9 mouse cellular contexts compared by ENCODE assay signal in genomic region chr1:40768606-40769005, GRCm38 (mm10). TPM values are rescaled to one million over a fixed set of nuclear protein-coding genes. Genes with fewer than 3 reads are reported as not detected.
DNase-seq lines count a peak whose midpoint lies in the region; ATAC-seq and TF ChIP-seq lines count a peak whose summit lies in the region.
"Had no signal": no experiment of that assay in that cellular context is flagged by ENCODE, and none has a peak within 500 bp of the region (broad histone marks: within the 10 kb centered on the region; RNA-seq: fewer than 3 reads in every experiment).

No protein-coding gene starts in this region.

- H3K4me2 ChIP-seq in kidney, embryonic 16.5 days (replicated peaks; ENCODE audit: low read depth, low read length): no peak overlapping the region

- ATAC-seq in kidney, embryonic 16.5 days (ENCODE audit: low FRiP score, low TSS enrichment): no peak
- peak; percentile 90 for ATAC-seq in frontal cortex, adult (ENCODE audit: low TSS enrichment)
- ATAC-seq in inflammation-experienced regulatory T-cells, adult 6 months: no peak

- H3K36me3 ChIP-seq in kidney, embryonic 16.5 days (ENCODE audit: insufficient read depth, low read length): no peaks in the 10 kb centered on the region
- H3K36me3 ChIP-seq in ES-Bruce4 (ENCODE audit: control insufficient read depth, insufficient read depth, low read length, poor library complexity, severe bottlenecking): no peaks in the 10 kb centered on the region

- H3K27ac ChIP-seq in kidney, embryonic 16.5 days (ENCODE audit: low read length): no peak overlapping the region
- no peak overlapping the region for H3K27ac ChIP-seq in ES-Bruce4 (ENCODE audit: insufficient read depth, low read length)

- TF ChIP-seq CTCF in ES-Bruce4 (IDR thresholded peaks at IDR 0.05; ENCODE audit: low read depth, low read length): peak; percentile 61

- DNase-seq in kidney, adult 11 months: peak; percentile 61
- peak; percentile 38 for DNase-seq in adrenal gland, postnatal 25 days
- peak; percentile 73 to 85 for DNase-seq in kidney, postnatal 36 days
- peak; percentile 47 for DNase-seq in lung, postnatal 36 days

- no peak overlapping the region for H3K9ac ChIP-seq in kidney, embryonic 16.5 days (replicated peaks; ENCODE audit: low read length)
- no peak overlapping the region for H3K9ac ChIP-seq in ES-Bruce4 (ENCODE audit: low read depth, poor library complexity, severe bottlenecking)

- H3K4me3 ChIP-seq in kidney, embryonic 16.5 days (ENCODE audit: low read length): no peak overlapping the region
- H3K4me3 ChIP-seq in ES-Bruce4 (ENCODE audit: low read depth, low read length): no peak overlapping the region; the same call in 1 of the 2 replicates
- H3K4me3 ChIP-seq: erythroblast, embryonic 14.5 days had no signal

- 33% methylated on average over 6 of the region's 6 CpGs for WGBS in kidney, embryonic 16.5 days

- TF ChIP-seq POLR2A in ES-Bruce4 (IDR thresholded peaks at IDR 0.05; ENCODE audit: insufficient read depth, low read length): no peak

- TF ChIP-seq EP300 in ES-Bruce4 (IDR thresholded peaks at IDR 0.05; ENCODE audit: insufficient read depth, low read depth, low read length): no peak

- H3K9me3 ChIP-seq in kidney, embryonic 16.5 days (ENCODE audit: low read length): no peaks in the 10 kb centered on the region
- no peaks in the 10 kb centered on the region; the same call in 1 of the 2 replicates for H3K9me3 ChIP-seq in ES-Bruce4 (replicated peaks; ENCODE audit: control insufficient read depth, insufficient read depth, low read length, poor library complexity, severe bottlenecking)

- no peaks in the 10 kb centered on the region for H3K27me3 ChIP-seq in kidney, embryonic 16.5 days (ENCODE audit: insufficient read depth, low read length)
- H3K27me3 ChIP-seq in ES-Bruce4 (ENCODE audit: control insufficient read depth, insufficient read depth, low read length, poor library complexity, severe bottlenecking): no peaks in the 10 kb centered on the region

- H3K4me1 ChIP-seq in kidney, embryonic 16.5 days (ENCODE audit: insufficient read depth, low read length): peaks cover 9% of the 10 kb centered on the region; the same call in 1 of the 2 replicates
- H3K4me1 ChIP-seq in ES-Bruce4 (ENCODE audit: control insufficient read depth, insufficient read depth, low read length): no peaks in the 10 kb centered on the region

RNA-seq across cellular contexts. Expression of gene Mfsd9, which starts 21.9 kb away (rescaled TPM):
- polyA plus RNA-seq in kidney, embryonic 16.5 days (2015; fragmentation: Nextera tagmentation; extraction: Ambion mirVana): 5.9 and 7.2 TPM in 2 replicates
- 1.4 and 1.6 TPM in 2 replicates for polyA plus RNA-seq in ES-Bruce4 (2011; ENCODE audit: insufficient read depth, insufficient read length, low read depth, missing spikeins)
- total RNA-seq in adrenal gland, postnatal 25 days (2021): 2.9 and 5.3 TPM in 2 replicates
- 1 to 10 TPM in 1 of 3 experiments, under 1 TPM in 2; 0.78 to 1.4 (median 0.83) TPM for polyA plus RNA-seq in inflammation-experienced regulatory T-cells, adult 6 months (2017; shearing (Covaris generic))

RNA-seq across cellular contexts. Expression of gene Tmem182, which starts 36.8 kb away (rescaled TPM):
- 0.63 and 0.87 TPM in 2 replicates for polyA plus RNA-seq in kidney, embryonic 16.5 days (2015; fragmentation: Nextera tagmentation; extraction: Ambion mirVana)
- polyA plus RNA-seq in ES-Bruce4 (2011; ENCODE audit: insufficient read depth, insufficient read length, low read depth, missing spikeins): not detected in 2 replicates
- total RNA-seq in adrenal gland, postnatal 25 days (2021): 0.76 and 1.4 TPM in 2 replicates
- not detected for polyA plus RNA-seq in inflammation-experienced regulatory T-cells, adult 6 months (2017; shearing (Covaris generic))
- polyA plus RNA-seq: erythroblast, embryonic 14.5 days had no signal
